Mouse (Mus musculus): Measurements from ENCODE around the gene Spaca4.

Spaca4 gene

GRCm38 (mm10) chr7:45712022-45712757 lies 13.4 kb downstream of the Spaca4 start:
- DNase-seq (ENCODE audit: low spot score), result peak; percentile 79

GRCm38 (mm10) chr7:45711316-45712021 lies 14.1 kb downstream of the Spaca4 start:
- DNase-seq (ENCODE audit: low spot score), result no peak

DNA sequence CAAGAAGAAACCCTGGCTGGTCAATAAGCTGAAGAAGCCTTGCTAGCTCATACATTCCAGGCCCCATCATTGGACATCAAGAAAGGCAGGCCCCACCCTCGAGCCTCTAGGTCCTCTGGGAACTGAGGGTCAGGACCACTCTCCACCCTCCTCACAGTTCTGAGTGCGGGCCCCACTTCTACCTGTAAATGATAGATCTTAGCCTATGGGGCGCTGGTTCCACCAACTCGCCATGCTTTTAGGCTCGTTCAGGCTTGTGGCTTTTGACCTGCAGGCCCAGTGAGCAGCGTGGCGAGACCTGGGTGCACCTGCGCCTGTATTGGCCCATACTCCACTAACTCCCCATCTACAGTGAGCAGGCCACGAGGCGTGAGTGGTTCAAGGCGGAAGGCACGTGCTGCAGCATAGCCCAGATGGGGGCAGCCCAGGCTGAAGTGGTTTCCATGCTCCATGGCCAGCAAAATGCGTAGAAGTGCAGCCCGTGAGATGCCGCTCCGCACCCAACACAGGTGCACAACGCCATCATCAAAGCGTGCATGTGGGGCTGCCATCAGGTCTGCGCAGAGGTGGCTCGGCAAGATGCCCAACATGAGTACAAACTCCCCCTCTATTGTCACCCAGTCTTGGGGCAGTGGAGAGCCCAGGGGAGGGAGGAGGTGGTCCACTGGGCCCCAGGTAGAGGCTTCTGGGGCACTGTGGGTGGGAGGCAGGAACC lies 15.0 kb downstream of the Spaca4 start:
- DNase-seq (ENCODE audit: low spot score), result no peak

- DNase-seq (ENCODE audit: low spot score), result no peak
Observed at GRCm38 (mm10) chr7:45709677-45710355, 15.8 kb downstream of the Spaca4 start.

GRCm38 (mm10) chr7:45709036-45709435 lies 16.6 kb downstream of the Spaca4 start:
- peak; percentile 47 for DNase-seq (ENCODE audit: low spot score)

DNA sequence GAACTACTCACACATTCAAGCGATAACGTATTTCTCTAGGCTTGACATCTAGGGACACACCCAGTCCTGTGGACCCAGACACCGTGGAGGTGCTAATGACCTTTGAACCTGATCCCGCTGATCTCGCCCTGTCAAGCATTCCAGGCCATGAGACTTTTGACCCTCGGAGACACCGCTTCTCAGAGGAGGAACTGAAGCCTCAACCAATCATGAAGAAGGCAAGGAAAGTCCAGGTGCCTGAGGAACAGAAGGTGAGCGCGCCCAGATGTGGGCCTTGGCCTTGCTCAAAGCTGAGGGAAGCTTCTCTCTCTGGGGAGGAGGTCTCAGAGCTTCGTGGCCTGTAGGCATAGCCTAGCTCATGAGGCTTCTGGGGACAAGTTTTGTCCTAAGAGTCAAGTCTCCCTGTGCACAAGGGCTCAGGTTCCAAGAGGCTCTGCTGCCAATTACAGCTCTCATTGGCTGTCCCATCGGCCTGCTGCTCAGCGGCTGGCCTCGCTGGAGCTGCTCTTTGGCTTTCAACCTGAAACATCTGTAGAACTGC lies 17.3 kb downstream of the Spaca4 start:
- DNase-seq (ENCODE audit: low spot score), result peak; percentile 91

GRCm38 (mm10) chr7:45707375-45707967 lies 18.1 kb downstream of the Spaca4 start:
- peak; percentile 96 for DNase-seq (ENCODE audit: low spot score)

DNA sequence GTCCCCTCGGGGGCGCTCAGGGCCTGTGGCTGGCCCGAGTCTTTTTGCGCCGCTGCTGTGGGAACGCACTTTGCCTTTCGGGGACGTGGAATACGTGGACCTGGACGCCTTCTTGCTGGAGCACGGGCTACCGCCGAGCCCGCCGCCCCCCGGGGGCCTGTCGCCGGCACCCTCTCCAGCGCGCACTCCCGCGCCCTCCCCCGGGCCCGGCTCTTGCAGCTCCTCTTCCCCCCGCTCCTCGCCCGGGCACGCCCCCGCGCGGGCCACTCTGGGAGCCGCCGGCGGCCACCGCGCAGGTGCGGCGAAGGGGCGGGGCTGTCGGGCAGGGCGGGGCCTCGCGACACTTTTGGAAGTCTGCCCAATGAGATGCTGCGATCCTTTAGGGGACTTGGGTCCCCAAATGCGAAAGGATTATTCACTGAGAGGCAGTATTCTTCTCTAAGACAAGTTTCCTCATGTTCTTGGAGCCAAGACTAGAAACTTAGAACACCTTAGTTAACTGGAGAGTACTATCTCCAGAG lies 18.8 kb downstream of the Spaca4 start:
- DNase-seq (ENCODE audit: low spot score), result peak; percentile 88

DNA sequence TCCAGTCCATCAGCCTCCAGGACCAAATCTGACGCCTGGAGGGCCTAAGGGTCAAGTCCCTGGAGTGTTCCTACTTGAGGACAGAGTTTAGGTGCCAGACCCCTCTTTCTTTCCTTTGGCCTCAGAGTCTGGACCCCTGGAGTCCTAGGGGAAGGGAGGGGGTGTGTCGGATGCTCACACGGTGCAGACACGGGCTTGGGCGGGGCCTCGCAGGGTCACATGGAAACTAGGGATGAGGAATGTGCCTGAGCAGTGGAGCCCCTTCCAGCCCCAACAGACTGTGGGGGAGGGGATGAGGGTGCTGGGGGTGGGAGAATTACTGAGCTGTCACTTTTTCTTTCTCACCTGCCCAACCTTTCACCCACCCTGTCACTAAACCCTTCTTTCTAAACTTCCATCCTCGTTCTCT lies 19.7 kb downstream of the Spaca4 start:
- peak; percentile 81 for DNase-seq (ENCODE audit: low spot score)

GRCm38 (mm10) chr7:45705443-45705864 lies 20.2 kb downstream of the Spaca4 start:
- DNase-seq (ENCODE audit: low spot score), result no peak

GRCm38 (mm10) chr7:45704730-45705442 lies 20.7 kb downstream of the Spaca4 start, which contains the start of gene Dbp:
Gene Dbp (plus strand): TSS chr7:45705088.
- DNase-seq (ENCODE audit: low spot score), result peak; percentile 100

DNA sequence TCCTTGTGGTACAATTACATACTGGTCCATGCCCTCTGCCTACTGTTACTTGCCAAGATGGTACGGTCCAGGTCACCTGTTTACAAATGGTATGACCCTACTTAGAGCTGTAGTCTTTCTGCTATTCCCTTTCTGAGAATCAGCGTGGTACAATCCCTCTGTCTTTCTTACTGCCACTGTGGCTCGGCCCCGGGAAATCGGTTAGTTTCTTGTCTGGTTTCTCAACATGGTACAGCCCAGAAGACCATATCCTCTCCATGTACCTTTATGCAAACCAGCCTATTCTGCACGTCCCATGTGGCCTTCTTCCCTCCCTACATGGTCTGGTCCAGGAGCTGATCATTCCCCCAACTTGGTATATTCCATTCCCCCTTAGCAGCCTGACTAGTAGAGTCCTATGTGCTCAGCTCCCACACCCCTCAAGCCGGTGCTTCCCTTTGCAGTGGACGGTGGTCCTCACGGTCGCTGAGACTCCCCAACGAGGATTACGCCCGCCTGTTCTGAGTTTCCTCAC lies 21.5 kb downstream of the Spaca4 start:
- DNase-seq (ENCODE audit: low spot score), result peak; percentile 80

- DNase-seq (ENCODE audit: low spot score), result no peak
Observed at GRCm38 (mm10) chr7:45703521-45704033, 22.0 kb downstream of the Spaca4 start.

DNA sequence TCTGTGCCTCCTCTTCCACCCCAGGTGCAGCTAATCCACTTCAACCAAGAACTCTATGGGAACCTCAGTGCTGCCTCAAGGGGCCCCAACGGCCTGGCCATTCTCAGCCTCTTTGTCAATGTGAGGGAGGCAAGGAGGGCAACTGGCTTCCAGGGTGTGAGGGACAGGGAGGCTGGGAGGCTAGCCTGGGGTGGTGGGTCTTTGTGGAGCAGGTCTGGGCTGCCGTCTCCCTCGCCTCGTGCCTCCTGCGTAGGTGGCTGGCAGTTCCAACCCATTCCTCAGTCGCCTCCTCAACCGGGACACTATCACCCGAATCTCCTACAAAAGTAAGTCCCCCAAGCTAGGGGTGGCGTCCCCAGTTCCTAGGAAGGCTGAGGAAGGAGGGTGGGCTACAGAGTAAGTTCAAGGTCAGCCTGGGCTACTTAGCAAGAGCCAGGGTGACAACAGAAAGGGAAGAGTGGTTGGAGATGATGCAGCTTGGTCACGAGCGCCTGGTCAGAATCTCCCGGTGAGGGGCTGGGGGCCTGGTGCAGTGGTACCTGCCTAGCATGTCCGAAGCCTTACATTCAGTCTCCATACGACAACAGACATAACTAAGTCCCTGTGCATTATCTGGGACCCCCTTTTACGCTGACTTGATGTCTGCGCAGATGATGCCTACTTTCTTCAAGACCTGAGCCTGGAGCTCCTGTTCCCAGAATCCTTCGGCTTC lies 22.6 kb downstream of the Spaca4 start:
- no peak for DNase-seq (ENCODE audit: low spot score)

GRCm38 (mm10) chr7:45702316-45702715 lies 23.3 kb downstream of the Spaca4 start:
- DNase-seq (ENCODE audit: low spot score), result no peak

- DNase-seq (ENCODE audit: low spot score), result no peak
Observed at GRCm38 (mm10) chr7:45701607-45702006, 24.0 kb downstream of the Spaca4 start.

DNA sequence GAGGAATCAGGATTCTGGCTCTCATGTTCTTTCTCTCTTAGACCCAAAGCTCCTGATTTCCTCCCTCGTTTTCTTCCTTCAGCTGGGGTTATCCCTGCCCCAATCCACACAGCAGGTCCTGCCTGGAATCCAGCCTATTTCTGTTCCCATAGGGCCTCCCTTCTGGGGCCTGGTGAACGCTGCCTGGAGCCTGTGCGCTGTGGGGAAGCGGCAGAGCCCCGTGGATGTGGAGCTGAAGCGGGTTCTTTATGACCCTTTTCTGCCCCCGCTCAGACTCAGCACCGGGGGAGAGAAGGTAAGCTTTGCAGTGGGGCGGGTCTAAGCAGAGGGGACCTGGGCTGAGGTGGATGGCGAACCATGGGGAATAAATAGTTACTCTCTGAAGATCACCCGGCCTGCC lies 24.5 kb downstream of the Spaca4 start:
- DNase-seq (ENCODE audit: low spot score), result no peak

GRCm38 (mm10) chr7:45700301-45701015 lies 25.2 kb downstream of the Spaca4 start:
- DNase-seq (ENCODE audit: low spot score), result peak; percentile 64
